Mouse (Mus musculus) intestine, postnatal 0 days (tissue): ENCODE data around the gene Tmem214. TPM values are rescaled to one million over a fixed set of nuclear protein-coding genes. Genes with fewer than 3 reads are reported as not detected.

ENCODE experiments used
- ATAC-seq: fragments of 200-750 bp; cut with Nextera tagmentation; 2 replicates; pipeline ENCODE4 v1.8.0; 2017; ENCODE audit warnings: mild to moderate bottlenecking, moderate TSS enrichment, moderate library complexity
- H3K27ac ChIP-seq: fragments of 300-500 bp; sonication (generic); 2 replicates; pipeline ENCODE4 v1.5.1; 2014; ENCODE audit warnings: mild to moderate bottlenecking, low read depth, low read length, moderate library complexity
- H3K27me3 ChIP-seq: fragments of 300-500 bp; sonication (generic); replicated peaks from 2 replicates; pipeline ENCODE4 v1.6.1; 2014; ENCODE audit warnings: low read length, mixed read lengths; ENCODE audit not compliant: control insufficient read depth, insufficient read depth
- H3K36me3 ChIP-seq: fragments of 300-500 bp; sonication (generic); 2 replicates; pipeline ENCODE4 v1.6.1; 2014; ENCODE audit warnings: mild to moderate bottlenecking, moderate library complexity; ENCODE audit not compliant: control insufficient read depth, insufficient read depth
- H3K4me1 ChIP-seq: fragments of 300-500 bp; sonication (generic); replicated peaks from 2 replicates; pipeline ENCODE4 v1.6.1; 2014; ENCODE audit warnings: antibody characterized with exemption, low read length, mixed read lengths; ENCODE audit not compliant: control insufficient read depth, insufficient read depth
- H3K4me2 ChIP-seq: fragments of 300-500 bp; sonication (generic); replicated peaks from 2 replicates; pipeline ENCODE4 v1.6.1; 2014; ENCODE audit warnings: low read depth, mild to moderate bottlenecking, moderate library complexity
- H3K4me3 ChIP-seq: fragments of 300-500 bp; sonication (generic); 2 replicates; pipeline ENCODE4 v1.5.1; 2014; ENCODE audit warnings: low read depth, low read length
- H3K9ac ChIP-seq: fragments of 300-500 bp; sonication (generic); 2 replicates; pipeline ENCODE4 v1.6.1; 2014; ENCODE audit warnings: mild to moderate bottlenecking, low read depth, low read length
- H3K9me3 ChIP-seq: fragments of 300-500 bp; sonication (generic); 2 replicates; pipeline ENCODE4 v1.6.1; 2016; ENCODE audit warnings: mixed run types; ENCODE audit not compliant: control insufficient read depth
- CTCF ChIP-seq: sonication (generic); IDR thresholded peaks from 2 replicates; pipeline ENCODE4 v1.5.1; 2016; ENCODE audit warnings: low read depth, mild to moderate bottlenecking, control low read depth, antibody characterized with exemption, moderate library complexity
- WGBS: fragments of 180-500 bp; shearing (Covaris S2); extraction: QIAGEN DNeasy Blood & Tissue Kit; methylation state at CpG from one replicate; pipeline ENCODE4 v1.1.7; 2014; 5-methylcytosine and 5-hydroxymethylcytosine counted together
- polyA plus RNA-seq: library from polyadenylated mRNA; unstranded; fragments of >200 nt; fragmentation: Nextera tagmentation; extraction: Ambion mirVana; gene quantifications from 2 replicates; pipeline ENCODE4 v1.2.1, GENCODE M21; 2015

The Tmem214 gene
- polyA plus RNA-seq, 1 experiment from 2014 or later, result 46.1 TPM

- peak; percentile 81 for TF ChIP-seq CTCF
- peak; percentile 65 for ATAC-seq
- WGBS, result 2% methylated on average over 7 of the region's 7 CpGs
- Histone ChIP-seq H3K36me3 (peaks cover 25% of the 10 kb centered on the region), H3K4me2 (peak overlapping the region; percentile 63), H3K27ac (peak overlapping the region; percentile 15; the same call in 1 of the 2 replicates), H3K27me3 (no peaks in the 10 kb centered on the region), H3K4me1 (peaks cover 6% of the 10 kb centered on the region; the same call in 1 of the 2 replicates), H3K9me3 (no peaks in the 10 kb centered on the region), H3K4me3 (peak overlapping the region; percentile 44), H3K9ac (0 out of 2 replicates have a peak overlapping the region, but pooled peaks have one; percentile 0)
These were observed 48.2 kb downstream of the Tmem214 start for GRCm38 (mm10) chr5:30915974-30916433.

GRCm38 (mm10) chr5:30916841-30917240 is 49.0 kb downstream of the Tmem214 start:
- H3K27me3 ChIP-seq, result no peaks in the 10 kb centered on the region
- no peaks in the 10 kb centered on the region for H3K9me3 ChIP-seq
- H3K36me3 ChIP-seq, result peaks cover 25% of the 10 kb centered on the region
- TF ChIP-seq CTCF, result no peak
- H3K27ac ChIP-seq, result 0 out of 2 replicates have a peak overlapping the region, but pooled peaks have one; percentile 29
- peaks cover 7% of the 10 kb centered on the region; the same call in 1 of the 2 replicates for H3K4me1 ChIP-seq
- H3K9ac ChIP-seq, result no peak overlapping the region
- H3K4me3 ChIP-seq, result no peak overlapping the region
- ATAC-seq, result no peak
- H3K4me2 ChIP-seq, result no peak overlapping the region
- WGBS, result 89% methylated on average over 9 of the region's 9 CpGs

GRCm38 (mm10) chr5:30917348-30917747 is 49.5 kb downstream of the Tmem214 start:
- 94% methylated on average over 11 of the region's 11 CpGs for WGBS

GRCm38 (mm10) chr5:30917891-30918670 is 50.3 kb downstream of the Tmem214 start:
- no peak for ATAC-seq
- no peak overlapping the region for H3K4me2 ChIP-seq
- no peak overlapping the region for H3K4me3 ChIP-seq
- no peaks in the 10 kb centered on the region for H3K9me3 ChIP-seq
- H3K27ac ChIP-seq, result no peak overlapping the region
- H3K9ac ChIP-seq, result no peak overlapping the region
- H3K36me3 ChIP-seq, result peaks cover 25% of the 10 kb centered on the region
- H3K4me1 ChIP-seq, result 0 out of 2 replicates have a peak, but pooled peaks cover 4% of the 10 kb centered on the region
- 87% methylated on average over 31 of the region's 31 CpGs for WGBS
- H3K27me3 ChIP-seq, result no peaks in the 10 kb centered on the region
- no peak for TF ChIP-seq CTCF

More at GRCm38 (mm10) chr5:30917348-30917747, 49.5 kb downstream of the Tmem214 start:
- H3K4me3 ChIP-seq, result no peak overlapping the region
- no peaks in the 10 kb centered on the region for H3K9me3 ChIP-seq
- H3K27ac ChIP-seq, result no peak overlapping the region
- ATAC-seq, result no peak
- peaks cover 25% of the 10 kb centered on the region for H3K36me3 ChIP-seq
- H3K4me2 ChIP-seq, result no peak overlapping the region
- H3K9ac ChIP-seq, result no peak overlapping the region
- H3K27me3 ChIP-seq, result no peaks in the 10 kb centered on the region
- TF ChIP-seq CTCF, result no peak
- H3K4me1 ChIP-seq, result peaks cover 6% of the 10 kb centered on the region; the same call in 1 of the 2 replicates

GRCm38 (mm10) chr5:30918691-30919090 is 50.9 kb downstream of the Tmem214 start:
- 82% methylated on average over 8 of the region's 8 CpGs for WGBS
- Histone ChIP-seq H3K36me3 (peaks cover 25% of the 10 kb centered on the region), H3K27me3 (no peaks in the 10 kb centered on the region), H3K9ac (no peak overlapping the region), H3K4me1 (0 out of 2 replicates have a peak, but pooled peaks cover 4% of the 10 kb centered on the region), H3K9me3 (no peaks in the 10 kb centered on the region), H3K4me3 (no peak overlapping the region), H3K27ac (no peak overlapping the region), H3K4me2 (no peak overlapping the region)
- no peak for ATAC-seq
- no peak for TF ChIP-seq CTCF

GRCm38 (mm10) chr5:30919831-30920614 is 52.2 kb downstream of the Tmem214 start:
- 0 out of 2 replicates have a peak, but pooled peaks cover 4% of the 10 kb centered on the region for H3K4me1 ChIP-seq
- WGBS, result 67% methylated on average over 11 of the region's 11 CpGs
- no peaks in the 10 kb centered on the region for H3K9me3 ChIP-seq
- 0 out of 2 replicates have a peak overlapping the region, but pooled peaks have one; percentile 55 for H3K4me3 ChIP-seq
- H3K4me2 ChIP-seq, result peak overlapping the region; percentile 87
- no peak for TF ChIP-seq CTCF
- H3K27me3 ChIP-seq, result no peaks in the 10 kb centered on the region
- H3K36me3 ChIP-seq, result peaks cover 25% of the 10 kb centered on the region
- peak overlapping the region; percentile 68; the same call in 1 of the 2 replicates for H3K27ac ChIP-seq
- ATAC-seq, result no peak
- H3K9ac ChIP-seq, result no peak overlapping the region
